Mouse (Mus musculus) E14TG2a.4 (cell line): Measurements from ENCODE around the gene Cep95.
A peak's percentile ranks its signal among the peaks of the same experiment; 100 is the strongest.

Experiments used
- CTCF ChIP-seq: conservative IDR thresholded peaks from 2 replicates; pipeline ENCODE4 v1.5.1; 2014; ENCODE audit warnings: low read length
- POU5F1 ChIP-seq: IDR thresholded peaks from 2 replicates; pipeline ENCODE4 v1.6.1; 2014; ENCODE audit warnings: low read length, borderline replicate concordance

- TF ChIP-seq CTCF = peak; percentile 78
- TF ChIP-seq POU5F1 = no peak
Observed at GRCm38 (mm10) chr11:106742388-106742841, 46.6 kb upstream of the Cep95 start.
